Mouse (Mus musculus): Measurements from ENCODE around the gene Klk11. TPM values are rescaled to one million over a fixed set of nuclear protein-coding genes. Genes with fewer than 3 reads are reported as not detected.

Gene Klk11
- total RNA-seq (2021): not detected
- long read RNA-seq, experiment 1: 0 reads
- long read RNA-seq, experiment 2: 0 reads

DNA sequence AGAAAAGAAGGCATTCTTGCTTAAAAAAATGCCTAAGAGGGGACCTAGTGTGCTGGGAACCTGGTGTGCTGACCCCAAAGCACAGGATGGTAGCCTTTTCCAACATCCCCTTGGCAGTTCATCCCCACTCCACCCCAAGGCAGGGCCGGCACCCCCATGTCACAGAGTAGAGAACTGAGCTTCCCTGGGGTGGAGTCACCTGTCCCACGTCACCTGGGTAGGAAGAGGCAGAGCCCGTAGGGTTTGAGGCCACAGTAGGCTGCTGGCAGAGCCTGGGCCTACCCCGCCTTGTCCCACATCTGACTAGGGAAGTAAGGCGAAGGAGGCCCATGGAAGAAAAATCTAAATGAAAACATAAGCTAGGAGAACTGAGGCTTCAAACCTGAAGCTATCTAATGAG lies at the start of gene Klk11:
TSS of gene Klk11 (plus strand) at position 241 of the 400 bp plus-strand sequence.
- intact Hi-C loops (cut with DNase I; ENCODE audit: low total_unique reads): no loop called here
- DNase-seq: no peak

DNA sequence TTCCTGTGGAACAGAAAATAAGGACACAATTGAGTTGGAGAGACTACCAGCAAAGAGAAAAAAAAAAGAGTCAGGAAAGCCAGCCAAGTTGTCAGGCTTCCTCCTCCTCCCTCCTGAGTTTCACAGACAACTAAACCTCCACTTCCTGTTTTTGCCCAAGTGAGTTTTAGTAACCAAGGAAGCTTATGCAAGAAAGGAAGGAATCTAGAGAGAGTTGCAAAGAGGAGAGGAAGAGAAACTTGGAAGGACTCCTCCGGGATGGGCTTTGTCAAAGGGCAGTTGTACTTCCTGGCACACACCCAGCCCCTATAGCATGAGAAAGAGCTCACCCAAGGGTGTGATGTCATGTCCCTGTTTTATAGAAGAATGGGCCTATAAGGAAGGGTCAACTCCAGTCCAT lies 26.6 kb upstream of the Klk11 start:
- intact Hi-C loops (cut with DNase I; ENCODE audit: low total_unique reads): no loop called here
- DNase-seq: no peak

DNA sequence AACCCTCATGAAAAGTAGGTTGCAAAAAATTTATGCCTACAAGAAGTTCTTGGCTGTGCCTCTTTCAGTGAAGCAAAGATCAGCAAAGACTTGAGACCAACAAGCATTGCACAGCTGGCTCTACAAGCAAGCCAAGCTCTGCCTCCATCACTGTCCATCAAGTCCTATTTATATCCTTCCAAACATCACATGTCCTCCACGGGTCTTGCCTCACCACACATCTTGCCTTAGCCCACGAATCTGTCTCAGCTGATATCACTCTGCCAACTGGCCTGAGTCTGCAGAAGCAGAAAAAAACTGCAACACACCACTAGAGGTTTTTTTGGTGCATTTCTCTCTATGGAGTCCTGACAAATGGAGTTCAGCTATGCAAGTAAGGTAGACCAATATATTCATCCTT lies 21.6 kb upstream of the Klk11 start:
- intact Hi-C loops (cut with DNase I; ENCODE audit: low total_unique reads): no loop called here

DNA sequence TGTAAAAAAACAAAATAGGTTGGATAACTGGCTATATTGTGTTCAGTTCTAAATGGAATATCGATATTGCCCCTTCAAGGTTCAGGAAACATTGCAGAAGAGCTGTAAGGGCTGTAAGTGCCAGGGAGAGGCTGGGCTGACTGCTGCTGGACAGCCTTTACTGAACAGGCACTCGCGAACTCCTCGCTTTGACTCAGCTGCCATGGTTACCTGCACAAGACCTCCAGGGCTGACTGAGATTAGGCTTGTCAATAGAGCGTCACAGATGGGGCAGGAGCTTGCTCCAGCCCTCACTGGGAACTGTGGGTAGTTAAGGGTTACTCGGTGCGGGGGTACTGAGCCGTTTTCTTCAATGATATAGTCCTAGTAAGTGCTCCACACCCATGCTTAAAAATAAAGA lies 7.9 kb upstream of the Klk11 start:
- DNase-seq: no peak
- intact Hi-C loops (cut with DNase I; ENCODE audit: low total_unique reads): no loop called here

More for the DNA sequence above, 21.6 kb upstream of the Klk11 start:
- DNase-seq: no peak

DNA sequence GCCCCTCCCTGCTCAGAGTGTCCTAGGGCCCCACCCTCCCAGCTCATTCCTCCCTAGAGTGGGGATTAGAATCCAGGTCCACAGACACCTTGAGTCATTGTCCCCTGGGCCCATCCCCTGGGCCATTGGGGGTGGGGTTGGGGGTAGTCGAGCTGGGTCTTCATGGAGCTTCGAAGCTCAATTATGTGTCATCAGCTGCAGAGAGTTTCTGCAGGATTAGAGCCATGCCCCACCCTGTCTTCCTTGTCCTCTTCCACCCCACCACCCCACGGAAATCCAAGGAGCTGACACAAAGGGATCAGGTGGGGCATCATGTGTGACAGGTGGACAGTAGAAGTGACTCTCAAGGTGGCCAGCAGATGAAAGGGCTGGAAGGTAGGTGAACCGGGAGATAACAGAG lies 5.8 kb upstream of the Klk11 start, which contains the start of gene Klk12:
TSS of gene Klk12 (plus strand) at position 301 of the 400 bp plus-strand sequence.
- DNase-seq: no peak
- intact Hi-C loops (cut with DNase I; ENCODE audit: low total_unique reads): no loop called here

DNA sequence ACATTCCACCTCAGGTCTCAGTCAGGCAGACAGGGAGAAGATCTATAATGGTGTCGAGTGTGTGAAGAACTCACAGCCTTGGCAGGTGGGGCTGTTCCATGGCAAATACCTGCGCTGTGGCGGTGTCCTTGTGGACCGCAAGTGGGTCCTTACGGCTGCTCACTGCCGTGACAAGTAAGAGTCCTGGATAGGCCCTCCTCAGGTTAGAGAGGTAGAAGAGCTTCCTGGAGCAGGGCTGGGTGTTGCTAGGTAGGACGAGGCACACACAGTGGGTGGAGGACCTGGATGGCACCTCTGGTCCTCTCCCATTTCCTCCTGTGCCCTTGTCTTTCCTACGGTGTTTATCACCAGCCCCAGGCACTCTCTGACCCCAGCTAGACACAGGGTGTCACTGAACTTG lies 4.8 kb upstream of the Klk11 start:
- intact Hi-C loops (cut with DNase I; ENCODE audit: low total_unique reads): no loop called here
- no peak for DNase-seq

DNA sequence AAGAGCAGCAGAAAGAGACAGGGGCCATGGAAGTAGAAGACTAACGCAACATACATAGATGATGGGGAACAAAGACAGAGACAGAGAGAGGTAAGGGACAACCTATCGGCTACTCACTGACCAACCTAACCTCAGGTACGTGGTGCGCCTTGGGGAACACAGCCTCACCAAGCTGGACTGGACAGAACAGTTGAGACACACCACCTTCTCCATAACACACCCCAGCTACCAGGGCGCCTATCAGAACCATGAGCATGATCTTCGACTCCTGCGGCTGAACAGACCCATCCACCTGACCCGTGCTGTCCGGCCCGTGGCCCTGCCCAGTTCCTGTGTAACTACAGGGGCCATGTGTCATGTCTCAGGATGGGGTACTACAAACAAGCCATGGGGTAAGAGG lies 3.7 kb upstream of the Klk11 start:
- DNase-seq: no peak
- intact Hi-C loops (cut with DNase I; ENCODE audit: low total_unique reads): no loop called here

DNA sequence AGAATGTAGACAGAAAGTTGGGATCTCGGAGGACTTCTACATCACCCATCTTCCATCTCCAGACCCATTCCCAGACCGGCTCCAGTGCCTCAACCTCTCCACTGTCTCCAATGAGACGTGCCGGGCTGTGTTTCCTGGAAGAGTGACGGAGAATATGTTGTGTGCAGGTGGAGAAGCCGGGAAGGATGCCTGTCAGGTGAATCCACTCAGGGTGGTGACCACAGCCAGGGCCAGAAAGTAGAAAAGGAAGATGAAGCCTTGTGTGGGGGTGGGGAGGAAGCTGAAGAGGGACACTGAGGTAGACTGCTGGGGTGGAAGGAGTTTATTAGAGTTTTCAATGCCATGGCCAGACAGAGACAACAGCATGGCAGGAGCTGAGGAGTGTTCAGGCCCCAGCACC lies 2.5 kb upstream of the Klk11 start:
- no peak for DNase-seq
- intact Hi-C loops (cut with DNase I; ENCODE audit: low total_unique reads): no loop called here

DNA sequence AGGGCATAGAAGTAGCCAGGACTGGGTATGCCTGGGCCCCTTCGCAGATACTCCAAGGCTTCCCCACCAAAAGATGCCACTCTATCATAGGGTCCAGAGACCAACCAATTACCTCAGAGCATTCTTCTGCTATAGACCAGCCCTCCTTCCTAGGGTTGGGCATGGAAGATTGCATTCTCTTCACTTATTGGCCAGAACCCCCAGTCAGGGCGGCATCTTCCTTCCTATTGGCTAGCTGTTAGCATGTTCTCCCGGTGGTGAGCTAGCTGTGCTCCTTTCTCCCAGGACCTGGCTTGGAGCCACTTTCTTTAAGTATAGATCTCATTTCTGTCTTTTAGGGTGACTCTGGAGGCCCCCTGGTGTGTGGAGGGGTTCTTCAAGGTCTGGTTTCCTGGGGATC lies 1.5 kb upstream of the Klk11 start:
- intact Hi-C loops (cut with DNase I; ENCODE audit: low total_unique reads): no loop called here
- no peak for DNase-seq

DNA sequence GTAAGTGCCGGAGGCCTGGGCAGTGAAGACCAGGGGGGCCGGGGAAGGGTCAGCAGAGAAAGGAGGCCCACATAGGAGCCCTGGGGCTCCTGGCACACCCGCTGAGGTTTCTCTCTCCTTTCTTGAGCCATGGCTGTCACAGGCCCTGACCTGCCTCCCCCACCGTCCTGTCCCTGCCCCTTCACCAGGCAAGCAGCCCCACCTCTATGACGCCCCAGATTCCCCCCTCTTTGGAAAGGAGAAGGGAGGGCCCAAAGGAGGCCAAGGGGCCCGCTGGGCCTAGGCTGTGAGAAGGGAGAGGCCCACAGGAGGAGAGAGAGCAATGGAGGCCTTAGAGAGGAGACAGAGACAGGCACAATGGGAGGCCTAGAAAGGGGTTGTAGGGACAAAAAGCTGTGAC lies 398 bp downstream of the Klk11 start:
- no peak for DNase-seq
- intact Hi-C loops (cut with DNase I; ENCODE audit: low total_unique reads): no loop called here

DNA sequence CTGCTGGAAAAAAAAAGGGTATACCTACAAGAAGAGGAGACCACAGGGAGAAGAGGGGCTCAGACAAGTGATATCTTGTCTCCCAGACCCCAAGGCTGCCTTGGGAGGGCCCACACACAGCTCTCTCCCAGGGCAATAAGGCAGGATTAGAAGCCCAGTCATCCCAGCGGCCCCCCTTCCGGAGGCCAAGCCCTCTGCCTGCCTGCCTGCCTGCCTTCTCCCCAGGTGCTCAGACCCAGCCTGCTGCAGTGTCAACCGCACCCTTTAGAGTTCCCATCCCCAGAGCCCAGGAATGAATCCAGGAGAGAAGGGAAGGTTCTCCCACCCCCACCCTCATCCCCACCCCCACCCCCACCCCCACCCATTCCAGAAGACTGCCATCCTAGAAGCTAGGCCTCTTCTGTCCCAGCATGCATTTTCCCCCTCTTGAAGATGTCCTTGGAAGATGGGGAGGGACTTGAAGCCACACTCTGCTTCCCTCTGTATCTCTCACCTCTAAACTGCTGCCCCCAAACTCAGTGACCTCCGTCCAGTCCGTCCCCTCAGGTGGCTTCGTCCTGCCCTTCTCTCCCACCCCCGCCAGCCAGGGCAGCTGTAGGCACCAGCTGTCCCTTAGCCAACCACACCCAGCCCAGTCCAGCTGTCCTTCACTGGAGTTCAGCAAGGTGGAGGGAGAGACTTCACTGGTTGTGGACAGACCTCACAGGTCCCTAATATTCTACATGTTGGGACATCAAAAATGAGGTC lies 1.1 kb downstream of the Klk11 start:
- DNase-seq: no peak
- intact Hi-C loops (cut with DNase I; ENCODE audit: low total_unique reads): no loop called here

DNA sequence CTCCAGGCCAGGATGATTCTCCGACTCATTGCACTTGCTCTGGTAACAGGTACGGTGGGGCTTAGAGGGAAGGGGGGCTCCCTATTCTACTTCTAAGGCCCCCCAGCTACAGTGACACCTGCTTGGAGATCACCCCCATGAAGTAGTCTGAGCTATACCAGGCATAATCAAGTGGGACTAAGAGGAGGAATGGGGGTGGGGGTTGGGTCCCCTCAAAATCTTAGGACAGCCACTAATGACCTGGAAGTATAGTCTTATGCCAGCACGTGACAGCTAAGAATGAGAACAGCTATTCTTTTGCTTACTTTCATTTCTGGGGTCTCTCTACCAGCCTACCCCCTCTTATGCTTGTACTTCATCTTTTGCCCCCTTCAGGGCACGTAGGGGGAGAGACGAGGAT lies 2.1 kb downstream of the Klk11 start:
- DNase-seq: no peak
- intact Hi-C loops (cut with DNase I; ENCODE audit: low total_unique reads): no loop called here

DNA sequence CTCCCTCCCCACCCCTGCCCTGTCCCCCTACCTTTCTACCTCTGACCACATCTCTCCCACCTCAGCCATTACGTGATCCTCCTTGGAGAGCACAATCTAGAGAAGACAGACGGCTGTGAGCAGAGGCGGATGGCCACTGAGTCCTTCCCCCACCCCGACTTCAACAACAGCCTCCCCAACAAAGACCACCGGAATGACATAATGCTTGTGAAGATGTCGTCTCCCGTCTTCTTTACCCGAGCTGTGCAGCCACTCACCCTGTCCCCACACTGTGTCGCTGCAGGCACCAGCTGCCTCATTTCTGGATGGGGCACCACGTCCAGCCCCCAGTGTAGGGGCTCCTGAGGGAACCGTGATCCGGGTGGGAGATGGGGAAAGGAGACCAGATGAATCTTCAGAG lies 3.0 kb downstream of the Klk11 start:
- intact Hi-C loops (cut with DNase I; ENCODE audit: low total_unique reads): no loop called here
- DNase-seq: no peak

DNA sequence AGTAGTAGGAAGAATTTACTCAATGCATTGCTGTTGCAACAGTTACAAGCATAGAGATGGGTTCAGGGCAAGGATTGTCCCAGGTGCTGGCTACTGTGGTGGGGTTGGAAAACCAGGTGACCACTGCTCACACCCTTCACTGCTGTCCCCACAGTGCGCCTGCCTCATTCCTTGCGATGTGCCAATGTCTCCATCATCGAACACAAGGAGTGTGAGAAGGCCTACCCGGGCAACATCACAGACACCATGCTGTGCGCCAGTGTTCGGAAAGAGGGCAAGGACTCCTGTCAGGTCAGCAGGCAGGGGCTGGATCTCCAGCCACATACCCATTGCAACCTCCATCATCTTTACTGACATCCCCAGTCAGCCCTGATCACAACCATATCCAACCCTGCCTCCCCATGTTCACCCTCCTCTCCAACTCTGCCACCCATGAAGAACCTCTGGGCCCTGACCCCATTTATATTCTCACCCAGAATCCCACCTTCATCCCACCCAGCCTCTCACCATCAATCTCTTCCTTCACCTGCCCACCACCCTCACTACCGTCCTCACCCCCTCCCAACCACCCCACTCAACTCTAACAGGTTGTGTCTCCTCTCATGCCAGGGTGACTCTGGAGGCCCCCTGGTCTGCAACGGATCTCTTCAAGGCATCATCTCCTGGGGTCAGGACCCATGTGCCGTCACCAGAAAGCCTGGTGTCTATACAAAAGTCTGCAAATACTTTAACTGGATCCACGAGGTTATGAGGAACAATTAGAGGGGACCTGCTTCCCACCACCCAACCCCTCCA lies 4.0 kb downstream of the Klk11 start:
- no peak for DNase-seq
- intact Hi-C loops (cut with DNase I; ENCODE audit: low total_unique reads): no loop called here

DNA sequence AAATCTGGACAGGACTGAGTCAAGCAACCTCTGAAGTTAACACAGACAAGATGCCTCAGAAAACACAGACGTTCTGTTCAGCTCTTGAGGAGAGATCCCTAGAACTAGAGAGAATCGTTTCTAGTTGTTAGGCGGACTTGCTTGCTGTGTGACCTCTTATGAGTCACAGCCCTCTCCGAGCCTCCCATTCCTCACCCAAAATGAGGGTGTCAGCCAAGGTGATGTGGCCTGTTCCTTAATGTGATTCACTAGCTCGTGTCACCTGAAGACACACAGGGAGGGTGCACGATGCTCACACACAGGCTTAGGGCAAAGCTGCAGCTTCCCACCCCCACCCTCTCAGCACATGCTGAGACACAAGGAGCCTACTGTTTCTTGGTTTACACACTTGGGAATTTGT lies 5.8 kb downstream of the Klk11 start:
- intact Hi-C loops (cut with DNase I; ENCODE audit: low total_unique reads): loop anchor here (5.0 kb wide), 1 partner anchor 98 kb away; no protein-coding TSS in a partner anchor
- no peak for DNase-seq

DNA sequence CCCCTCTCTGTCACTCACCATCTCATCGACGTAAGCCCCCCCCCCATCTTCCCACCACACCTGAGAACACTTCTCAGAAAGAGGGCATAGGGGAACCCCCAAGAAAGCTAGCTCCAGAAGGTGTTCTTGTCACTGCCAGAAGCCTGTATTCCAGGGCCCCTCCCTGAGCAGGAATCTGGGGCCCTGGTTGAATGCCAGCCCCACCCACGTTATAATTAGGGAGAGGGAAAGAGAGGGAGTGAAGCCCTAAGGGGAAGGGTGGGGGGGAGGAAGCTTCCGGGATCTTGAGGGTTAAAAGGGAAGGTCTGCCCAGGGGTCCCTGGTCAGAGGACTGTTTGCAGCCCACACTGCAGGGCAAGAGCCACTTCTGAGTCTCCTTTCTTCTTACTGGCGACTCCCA lies 6.3 kb downstream of the Klk11 start, which contains the start of gene Klk10:
TSS of gene Klk10 (plus strand) at position 290 of the 400 bp plus-strand sequence.
- DNase-seq: no peak
- intact Hi-C loops (cut with DNase I; ENCODE audit: low total_unique reads): loop anchor here (5.0 kb wide), 1 partner anchor 98 kb away; no protein-coding TSS in a partner anchor

DNA sequence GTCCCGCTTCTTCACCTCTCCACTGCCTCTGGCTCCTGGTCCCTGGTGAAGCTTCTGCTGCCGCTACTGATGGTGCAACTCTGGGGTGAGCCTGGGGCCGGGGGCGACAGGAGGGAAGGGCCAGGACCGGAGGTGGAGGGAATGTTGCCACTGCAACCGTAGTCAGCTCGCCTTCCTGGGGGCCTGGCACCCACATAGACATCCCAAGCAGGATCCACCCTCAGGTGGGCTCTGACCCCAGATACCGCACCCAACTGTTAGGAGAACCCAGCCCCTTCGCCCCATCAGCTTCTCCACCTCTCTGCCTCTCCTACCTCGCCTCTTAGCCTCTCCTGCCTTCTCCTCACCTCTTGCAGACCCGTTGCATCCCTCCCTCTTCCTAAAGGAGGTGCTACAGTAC lies 7.1 kb downstream of the Klk11 start:
- intact Hi-C loops (cut with DNase I; ENCODE audit: low total_unique reads): loop anchor here (5.0 kb wide), 1 partner anchor 99 kb away; no protein-coding TSS in a partner anchor
- no peak for DNase-seq

DNA sequence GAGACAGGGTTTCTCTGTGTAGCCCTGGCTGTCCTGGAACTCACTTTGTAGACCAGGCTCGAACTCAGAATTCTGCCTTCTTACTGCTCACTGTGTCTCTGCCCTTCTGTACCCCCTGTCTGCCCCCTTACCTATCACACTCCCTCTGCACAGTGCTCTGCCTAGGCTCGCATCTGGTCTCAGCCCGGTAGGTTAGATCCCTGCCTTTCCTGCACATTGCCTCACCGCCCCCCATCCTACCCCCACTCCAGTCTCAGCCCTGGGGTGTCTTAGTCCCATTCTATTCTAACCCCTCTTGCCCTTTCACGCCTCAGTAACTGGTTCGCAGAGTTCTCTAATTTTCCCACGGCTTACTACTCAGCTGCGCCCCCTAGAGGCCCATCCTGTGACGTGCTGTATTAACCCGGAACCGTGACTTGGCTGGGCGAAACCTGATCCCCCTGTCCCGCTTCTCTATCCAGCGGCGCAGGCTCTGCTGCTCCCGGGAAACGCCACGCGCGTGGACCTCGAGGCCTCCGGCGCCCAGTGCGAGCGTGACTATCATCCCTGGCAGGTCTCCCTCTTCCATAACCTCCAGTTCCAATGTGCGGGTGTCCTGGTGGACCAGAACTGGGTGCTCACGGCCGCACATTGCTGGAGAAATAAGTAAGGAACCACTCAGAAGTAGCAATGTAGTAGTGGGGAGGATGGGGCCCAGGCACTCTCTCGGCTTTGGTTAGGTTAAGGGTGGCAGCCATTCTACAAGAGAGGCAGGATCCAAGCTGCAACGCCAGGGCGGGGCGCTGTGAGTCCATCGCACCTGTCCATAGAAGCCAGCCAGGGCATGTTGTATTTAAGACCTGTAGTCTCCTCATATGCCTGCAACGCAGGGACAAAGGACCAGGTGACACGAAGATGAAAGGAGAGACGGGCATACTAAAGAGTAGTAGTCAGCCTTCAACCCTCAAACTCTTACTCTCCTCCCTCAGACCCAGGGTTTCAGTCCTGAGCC lies 8.2 kb downstream of the Klk11 start:
- intact Hi-C loops (cut with DNase I; ENCODE audit: low total_unique reads): loop anchor here (5.0 kb wide), 1 partner anchor 100 kb away; no protein-coding TSS in a partner anchor
- DNase-seq: peak; percentile 74

DNA sequence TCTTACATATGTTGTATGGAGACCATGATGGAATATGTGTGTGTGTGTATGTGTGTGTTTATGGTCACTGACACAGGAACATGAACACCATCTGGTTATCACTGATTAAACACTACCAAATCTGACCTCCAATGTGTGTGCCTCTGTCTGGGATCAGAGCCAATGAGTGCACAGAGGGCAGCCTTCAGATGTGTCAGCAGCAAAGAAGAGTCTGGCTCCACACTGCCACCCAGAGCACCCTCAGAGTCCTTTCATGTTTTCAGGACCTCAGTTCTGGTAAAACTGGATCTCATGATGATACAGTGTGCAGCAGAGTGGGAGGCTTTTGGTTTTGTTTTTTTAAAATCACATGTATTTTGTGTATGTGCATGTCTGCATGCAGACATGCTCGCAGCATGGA lies 10.9 kb downstream of the Klk11 start:
- no peak for DNase-seq
- intact Hi-C loops (cut with DNase I; ENCODE audit: low total_unique reads): no loop called here

Measured in gastrocnemius, postnatal 14 days (tissue).